Mouse (Mus musculus) forebrain, embryonic 13.5 days (tissue): Measurements from ENCODE around the gene Med28. TPM values are rescaled to one million over a fixed set of nuclear protein-coding genes. Genes with fewer than 3 reads are reported as not detected.
A peak's percentile ranks its signal among the peaks of the same experiment; 100 is the strongest.

Experiments
- ATAC-seq: fragments of 200-750 bp; cut with Nextera tagmentation; 2 replicates; pipeline ENCODE4 v1.8.0; 2017
- H3K27ac ChIP-seq: fragments of 300-500 bp; sonication (generic); 2 replicates; pipeline ENCODE4 v1.5.1; 2015; ENCODE audit warnings: inconsistent platforms, mild to moderate bottlenecking, moderate library complexity
- H3K27me3 ChIP-seq: fragments of 300-500 bp; sonication (generic); 2 replicates; pipeline ENCODE4 v1.6.1; 2015; ENCODE audit warnings: mild to moderate bottlenecking, inconsistent platforms
- H3K36me3 ChIP-seq: fragments of 300-500 bp; sonication (generic); 2 replicates; pipeline ENCODE4 v1.6.1; 2015; ENCODE audit warnings: mild to moderate bottlenecking, inconsistent platforms; ENCODE audit not compliant: poor library complexity, severe bottlenecking
- H3K4me1 ChIP-seq: fragments of 300-500 bp; sonication (generic); 2 replicates; pipeline ENCODE4 v1.6.1; 2015; ENCODE audit warnings: inconsistent platforms
- H3K4me2 ChIP-seq: fragments of 300-500 bp; sonication (generic); 2 replicates; pipeline ENCODE4 v1.6.1; 2015; ENCODE audit warnings: inconsistent platforms, mild to moderate bottlenecking, moderate library complexity
- H3K4me3 ChIP-seq: fragments of 300-500 bp; sonication (generic); 2 replicates; pipeline ENCODE4 v1.5.1; 2015; ENCODE audit warnings: mild to moderate bottlenecking, inconsistent platforms
- H3K9ac ChIP-seq: fragments of 300-500 bp; sonication (generic); 2 replicates; pipeline ENCODE4 v1.6.1; 2015; ENCODE audit warnings: mild to moderate bottlenecking, inconsistent platforms
- H3K9me3 ChIP-seq: fragments of 300-500 bp; sonication (generic); replicated peaks from 2 replicates; pipeline ENCODE4 v1.6.1; 2016; ENCODE audit warnings: inconsistent platforms
- WGBS: fragments of 180-500 bp; shearing (Covaris S2); methylation state at CpG from one replicate; pipeline ENCODE4 v1.1.7; 2015; 5-methylcytosine and 5-hydroxymethylcytosine counted together
- polyA plus RNA-seq: library from polyadenylated mRNA; unstranded; fragments of >200 nt; fragmentation: Nextera tagmentation; extraction: Ambion mirVana; gene quantifications from 2 replicates; pipeline ENCODE4 v1.2.1, GENCODE M21; 2015

Med28 gene
- 318 and 344 TPM in 2 replicates for polyA plus RNA-seq

GRCm38 (mm10) chr5:45519960-45520808 is at the start of gene Med28:
Med28 (plus strand) TSS chr5:45520229.
- Histone ChIP-seq H3K4me3 (peak within 1 kb of the TSS; percentile 93), H3K27ac (peak within 1 kb of the TSS; percentile 48; the same call in 1 of the 2 replicates), H3K27me3 (no peaks in the 10 kb centered on the region), H3K9ac (peak within 1 kb of the TSS; percentile 93), H3K4me2 (peak within 1 kb of the TSS; percentile 94), H3K36me3 (peaks cover 18% of the 10 kb centered on the region), H3K9me3 (no peaks in the 10 kb centered on the region), H3K4me1 (peaks cover 17% of the 10 kb centered on the region)
- ATAC-seq = peak; percentile 98
- 2% methylated on average over 56 of the region's 56 CpGs for WGBS

GRCm38 (mm10) chr5:45472880-45473450 is 47.1 kb upstream of the Med28 start:
- ATAC-seq = peak; percentile 26
- H3K36me3 ChIP-seq = no peaks in the 10 kb centered on the region

GRCm38 (mm10) chr5:45473521-45473920 is 46.5 kb upstream of the Med28 start:
- no peak overlapping the region for H3K27ac ChIP-seq
- no peaks in the 10 kb centered on the region for H3K36me3 ChIP-seq
- no peaks in the 10 kb centered on the region for H3K9me3 ChIP-seq
- H3K27me3 ChIP-seq = 0 out of 2 replicates have a peak, but pooled peaks cover 2% of the 10 kb centered on the region
- peak; percentile 32; the same call in 1 of the 2 replicates for ATAC-seq
- H3K4me2 ChIP-seq = 0 out of 2 replicates have a peak overlapping the region, but pooled peaks have one; percentile 4
- H3K4me3 ChIP-seq = no peak overlapping the region
- H3K4me1 ChIP-seq = peaks cover 23% of the 10 kb centered on the region
- WGBS = 73% methylated on average over 1 of the region's 1 CpGs
- H3K9ac ChIP-seq = no peak overlapping the region

More at GRCm38 (mm10) chr5:45472880-45473450, 47.1 kb upstream of the Med28 start:
- no peak overlapping the region for H3K9ac ChIP-seq
- H3K27ac ChIP-seq = no peak overlapping the region
- WGBS = 42% methylated on average over 7 of the region's 7 CpGs
- 0 out of 2 replicates have a peak overlapping the region, but pooled peaks have one; percentile 4 for H3K4me2 ChIP-seq
- H3K4me1 ChIP-seq = peaks cover 23% of the 10 kb centered on the region
- H3K4me3 ChIP-seq = no peak overlapping the region
- 0 out of 2 replicates have a peak, but pooled peaks cover 2% of the 10 kb centered on the region for H3K27me3 ChIP-seq
- no peaks in the 10 kb centered on the region for H3K9me3 ChIP-seq

GRCm38 (mm10) chr5:45474215-45474614 is 45.8 kb upstream of the Med28 start:
- Histone ChIP-seq H3K4me1 (peaks cover 23% of the 10 kb centered on the region), H3K36me3 (no peaks in the 10 kb centered on the region), H3K27me3 (0 out of 2 replicates have a peak, but pooled peaks cover 2% of the 10 kb centered on the region), H3K4me2 (no peak overlapping the region), H3K9me3 (no peaks in the 10 kb centered on the region), H3K9ac (no peak overlapping the region), H3K27ac (no peak overlapping the region), H3K4me3 (no peak overlapping the region)
- peak; percentile 52 for ATAC-seq
- 27% methylated on average over 6 of the region's 6 CpGs for WGBS

GRCm38 (mm10) chr5:45474758-45475157 is 45.3 kb upstream of the Med28 start:
- WGBS = 83% methylated on average over 3 of the region's 4 CpGs
- no peak overlapping the region for H3K9ac ChIP-seq

GRCm38 (mm10) chr5:45475771-45476170 is 44.3 kb upstream of the Med28 start:
- Histone ChIP-seq H3K27ac (no peak overlapping the region), H3K36me3 (no peaks in the 10 kb centered on the region), H3K4me1 (peaks cover 23% of the 10 kb centered on the region), H3K9ac (no peak overlapping the region), H3K9me3 (no peaks in the 10 kb centered on the region), H3K4me3 (no peak overlapping the region), H3K27me3 (0 out of 2 replicates have a peak, but pooled peaks cover 2% of the 10 kb centered on the region), H3K4me2 (no peak overlapping the region)
- ATAC-seq = no peak
- 93% methylated on average over 5 of the region's 5 CpGs for WGBS

More at GRCm38 (mm10) chr5:45474758-45475157, 45.3 kb upstream of the Med28 start:
- ATAC-seq = no peak
- Histone ChIP-seq H3K4me3 (no peak overlapping the region), H3K36me3 (no peaks in the 10 kb centered on the region), H3K27me3 (0 out of 2 replicates have a peak, but pooled peaks cover 2% of the 10 kb centered on the region), H3K27ac (no peak overlapping the region), H3K4me2 (no peak overlapping the region), H3K9me3 (no peaks in the 10 kb centered on the region), H3K4me1 (peaks cover 23% of the 10 kb centered on the region)

- no peak overlapping the region for H3K27ac ChIP-seq
- no peaks in the 10 kb centered on the region for H3K9me3 ChIP-seq
- no peak overlapping the region for H3K9ac ChIP-seq
- ATAC-seq = peak; percentile 61
- H3K36me3 ChIP-seq = no peaks in the 10 kb centered on the region
- H3K4me3 ChIP-seq = no peak overlapping the region
- WGBS = 10% methylated on average over 6 of the region's 6 CpGs
- H3K4me1 ChIP-seq = peaks cover 23% of the 10 kb centered on the region
- H3K4me2 ChIP-seq = 0 out of 2 replicates have a peak overlapping the region, but pooled peaks have one; percentile 7
- H3K27me3 ChIP-seq = 0 out of 2 replicates have a peak, but pooled peaks cover 1% of the 10 kb centered on the region
These were observed 43.7 kb upstream of the Med28 start for GRCm38 (mm10) chr5:45476288-45476687.

- 88% methylated on average over 7 of the region's 7 CpGs for WGBS
- Histone ChIP-seq H3K9ac (no peak overlapping the region), H3K27me3 (no peaks in the 10 kb centered on the region), H3K9me3 (no peaks in the 10 kb centered on the region), H3K4me2 (no peak overlapping the region), H3K4me1 (peaks cover 23% of the 10 kb centered on the region), H3K27ac (no peak overlapping the region), H3K36me3 (no peaks in the 10 kb centered on the region), H3K4me3 (no peak overlapping the region)
- no peak for ATAC-seq
These were observed 42.4 kb upstream of the Med28 start for GRCm38 (mm10) chr5:45477601-45478000.

- H3K9ac ChIP-seq = no peak overlapping the region
- no peaks in the 10 kb centered on the region for H3K9me3 ChIP-seq
- H3K4me1 ChIP-seq = peaks cover 11% of the 10 kb centered on the region
- H3K27me3 ChIP-seq = no peaks in the 10 kb centered on the region
- no peak for ATAC-seq
- H3K27ac ChIP-seq = no peak overlapping the region
- H3K4me2 ChIP-seq = no peak overlapping the region
- no peaks in the 10 kb centered on the region for H3K36me3 ChIP-seq
- H3K4me3 ChIP-seq = no peak overlapping the region
- 95% methylated on average over 1 of the region's 1 CpGs for WGBS
These were observed 40.0 kb upstream of the Med28 start for GRCm38 (mm10) chr5:45480066-45480465.

- peaks cover 8% of the 10 kb centered on the region for H3K4me1 ChIP-seq
- H3K27me3 ChIP-seq = no peaks in the 10 kb centered on the region
- H3K27ac ChIP-seq = no peak overlapping the region
- no peak for ATAC-seq
- H3K4me3 ChIP-seq = no peak overlapping the region
- no peaks in the 10 kb centered on the region for H3K9me3 ChIP-seq
- H3K4me2 ChIP-seq = no peak overlapping the region
- 94% methylated on average over 2 of the region's 2 CpGs for WGBS
- H3K36me3 ChIP-seq = no peaks in the 10 kb centered on the region
- no peak overlapping the region for H3K9ac ChIP-seq
These were observed 38.9 kb upstream of the Med28 start for GRCm38 (mm10) chr5:45481125-45481524.

GRCm38 (mm10) chr5:45482607-45483006 is 37.4 kb upstream of the Med28 start:
- no peak overlapping the region for H3K27ac ChIP-seq
- H3K36me3 ChIP-seq = no peaks in the 10 kb centered on the region
- H3K9ac ChIP-seq = no peak overlapping the region
- H3K4me3 ChIP-seq = no peak overlapping the region
- H3K9me3 ChIP-seq = no peaks in the 10 kb centered on the region
- H3K27me3 ChIP-seq = no peaks in the 10 kb centered on the region
- ATAC-seq = no peak
- WGBS = 82% methylated on average over 3 of the region's 3 CpGs
- no peaks in the 10 kb centered on the region for H3K4me1 ChIP-seq
- H3K4me2 ChIP-seq = no peak overlapping the region

GRCm38 (mm10) chr5:45483654-45484053 is 36.4 kb upstream of the Med28 start:
- no peak overlapping the region for H3K27ac ChIP-seq
- no peaks in the 10 kb centered on the region for H3K9me3 ChIP-seq
- no peak overlapping the region for H3K4me2 ChIP-seq
- no peak overlapping the region for H3K9ac ChIP-seq
- H3K4me1 ChIP-seq = no peaks in the 10 kb centered on the region
- WGBS = 88% methylated on average over 1 of the region's 1 CpGs
- no peak overlapping the region for H3K4me3 ChIP-seq
- no peaks in the 10 kb centered on the region for H3K36me3 ChIP-seq
- ATAC-seq = no peak
- no peaks in the 10 kb centered on the region for H3K27me3 ChIP-seq
